Mouse (Mus musculus): ENCODE results near the gene Adcy2.

- TF ChIP-seq NELFE (IDR thresholded peaks at IDR 0.05; ENCODE audit: low read depth, low read length), result no peak
- no peak for TF ChIP-seq RAD21 (IDR thresholded peaks at IDR 0.05; ENCODE audit: low read depth, low read length)
- TF ChIP-seq MAX (IDR thresholded peaks at IDR 0.05; ENCODE audit: low read length), result no peak
- no peak for TF ChIP-seq POLR2A (IDR thresholded peaks at IDR 0.05; ENCODE audit: control insufficient read depth in 1 of 2, insufficient read depth in 1 of 2, low read depth in 1 of 2, low read length in 2 of 2, poor library complexity in 1 of 2)
Measured at GRCm38 (mm10) chr13:69033532-69033931, 34.2 kb upstream of the Adcy2 start.

Data from MEL (cell line).